Mouse (Mus musculus): ENCODE measurements around the gene Epb41l2.

Gene Epb41l2

DNA sequence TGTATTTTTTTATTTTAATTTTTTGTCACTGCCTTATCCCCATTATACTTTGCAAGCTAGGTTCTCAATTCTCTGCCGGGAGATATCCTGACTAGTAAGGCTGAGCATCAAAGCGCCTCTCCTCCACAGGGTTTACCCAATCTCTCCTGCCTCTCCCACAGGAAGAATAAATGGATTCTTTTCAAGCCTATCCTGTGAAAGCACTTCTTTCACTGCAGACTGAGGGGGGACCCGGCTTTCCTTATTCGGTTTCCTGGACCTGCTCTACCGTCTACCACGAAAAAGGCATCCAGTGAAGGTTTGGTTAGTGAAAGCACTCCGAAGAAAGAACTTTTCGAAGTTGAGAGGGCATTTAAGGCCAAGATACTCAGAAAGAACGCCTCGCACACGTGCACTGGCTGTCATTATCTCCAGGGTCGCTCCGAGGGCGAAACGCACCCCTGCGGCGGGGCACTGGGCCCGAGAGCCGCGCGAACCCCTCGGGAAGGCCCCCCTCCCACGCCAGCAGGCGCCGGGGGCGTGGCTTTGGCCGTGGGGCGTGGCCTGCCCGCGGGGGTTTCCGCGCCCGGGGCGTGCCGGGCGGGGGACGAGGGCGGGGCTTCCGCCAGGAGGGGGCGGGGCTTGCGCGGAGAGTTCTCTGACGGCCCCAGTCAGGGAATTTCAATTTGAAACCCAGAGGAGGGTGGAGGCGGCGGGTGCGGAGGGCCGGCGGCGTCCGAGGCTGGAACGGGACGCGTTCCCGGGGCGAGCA is at the start of gene Epb41l2:
Gene Epb41l2 (plus strand): TSS at position 591 of the 751 bp plus-strand sequence.
- peak; percentile 89 to 96 for DNase-seq

DNA sequence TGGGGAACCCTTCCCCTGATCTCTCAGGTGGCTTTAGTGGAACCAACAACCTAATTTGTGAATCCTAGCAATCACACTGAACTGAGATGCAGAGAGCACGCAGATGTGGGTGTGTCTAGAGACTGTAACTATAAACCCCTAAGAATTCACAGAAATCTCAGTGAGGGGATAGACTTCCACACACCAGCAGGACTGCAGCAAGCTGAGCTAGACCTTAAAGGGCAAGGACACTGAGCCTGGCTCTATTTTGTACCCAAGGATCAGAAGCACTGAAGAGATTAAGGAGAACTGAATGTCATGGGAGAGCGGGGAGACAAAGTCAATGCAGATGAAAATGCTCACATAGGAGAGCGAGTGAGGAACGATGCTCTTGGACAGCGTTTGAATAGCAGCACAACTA is 49.6 kb upstream of the Epb41l2 start:
- DNase-seq = no peak

DNA sequence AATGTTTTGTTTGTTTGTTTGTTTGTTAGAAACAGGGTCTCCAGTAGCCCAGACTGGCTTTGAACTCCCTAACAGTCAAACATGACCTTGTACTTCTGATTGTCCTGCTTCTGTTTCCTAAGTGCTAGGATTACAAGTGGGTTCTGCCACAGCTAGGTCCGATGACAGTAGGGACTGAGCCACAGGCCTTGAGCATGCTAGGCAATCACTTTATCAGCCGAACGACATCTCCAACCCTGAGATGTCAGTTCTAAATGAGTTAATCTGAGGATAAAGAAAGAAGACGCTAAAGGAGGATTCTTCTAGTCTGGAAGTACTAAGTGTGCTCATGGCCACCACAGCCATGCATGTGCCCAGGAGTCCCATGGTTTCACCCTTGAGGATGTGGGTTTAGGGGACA is 48.9 kb upstream of the Epb41l2 start:
- DNase-seq = no peak

DNA sequence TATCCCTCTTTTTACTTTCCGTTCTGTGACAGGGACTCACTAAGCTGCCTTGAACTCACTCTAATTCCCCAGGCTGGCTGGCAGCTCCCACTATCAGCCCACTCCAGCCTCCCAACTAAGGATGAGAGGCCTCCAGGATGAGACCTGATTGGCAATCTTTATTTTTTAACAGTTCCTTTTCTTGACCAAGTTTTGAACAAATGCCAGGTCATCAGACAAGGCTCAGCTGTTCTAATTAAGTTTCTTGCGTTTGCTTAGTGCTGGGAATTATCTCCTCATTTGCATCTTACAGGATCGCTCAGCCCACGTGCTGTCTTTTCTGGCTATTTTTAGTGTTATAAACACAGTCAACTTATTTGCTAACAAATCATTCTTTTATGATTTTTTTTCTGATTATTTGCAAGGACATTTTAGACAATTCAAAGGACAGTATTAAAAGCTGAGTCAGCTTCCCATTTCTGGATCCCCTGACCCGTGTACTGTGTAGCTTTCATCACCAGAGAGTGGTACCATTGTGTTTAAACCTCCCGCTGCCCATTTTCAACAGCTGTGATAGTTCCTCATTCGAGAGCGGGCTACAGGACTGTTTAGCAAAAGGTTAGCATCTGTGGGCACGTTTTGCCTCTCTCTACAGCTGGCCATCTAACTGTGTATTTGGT is 47.9 kb upstream of the Epb41l2 start:
- DNase-seq = no peak

DNA sequence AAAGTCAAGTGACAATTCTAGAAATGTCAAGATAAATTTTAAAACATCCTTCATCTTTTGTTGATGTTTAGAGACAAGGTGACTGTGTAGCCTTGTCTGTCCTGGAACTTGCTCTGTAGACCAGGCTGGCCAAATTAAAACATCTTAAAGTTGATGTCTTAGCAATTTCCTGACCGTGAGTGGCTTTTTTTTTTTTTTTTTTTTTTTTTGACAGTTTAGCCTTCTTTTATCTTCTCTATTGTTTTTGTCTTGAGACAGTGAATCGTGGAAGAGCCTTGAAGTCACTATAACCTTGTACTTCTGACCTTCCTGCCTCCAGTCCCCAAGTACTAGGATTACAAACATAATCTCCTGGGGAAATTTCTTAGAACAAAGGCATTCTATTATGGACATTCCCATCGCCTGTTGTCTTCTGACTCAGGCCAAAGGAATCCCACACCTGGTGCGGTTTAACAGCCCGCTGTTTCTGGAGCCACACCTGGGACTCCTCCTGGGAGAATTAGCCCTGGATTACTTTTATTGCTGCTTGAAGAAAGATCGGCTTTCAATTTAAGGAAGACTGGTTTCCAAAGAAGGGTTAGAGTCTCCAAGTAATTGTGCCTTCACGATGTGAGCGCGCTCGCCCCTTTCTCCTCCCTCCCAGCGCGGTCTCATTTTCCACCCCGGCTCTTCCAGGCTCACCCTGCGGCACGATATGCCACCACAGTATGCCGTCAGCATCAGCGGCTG is 45.6 kb upstream of the Epb41l2 start:
- no peak for DNase-seq

DNA sequence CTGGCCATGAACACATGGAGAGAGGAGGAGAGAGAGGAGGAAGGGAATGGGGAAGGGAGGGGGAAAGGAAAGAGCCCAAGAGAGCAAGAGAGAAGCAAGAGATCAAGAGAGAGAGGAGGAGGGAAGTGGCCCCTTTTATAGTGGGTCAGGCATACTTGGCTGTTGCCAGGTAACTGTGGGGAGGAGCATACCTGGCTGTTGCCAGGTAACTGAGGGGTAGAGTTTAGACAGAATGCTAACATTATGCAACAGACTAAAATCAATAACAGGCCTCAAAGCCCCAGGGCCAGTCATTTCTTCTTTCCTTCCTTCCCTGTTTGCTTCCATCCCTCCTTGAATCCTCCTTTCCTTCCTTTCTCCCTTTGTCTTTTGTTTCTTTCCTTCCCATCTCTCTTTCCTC is 41.9 kb upstream of the Epb41l2 start:
- DNase-seq = no peak

DNA sequence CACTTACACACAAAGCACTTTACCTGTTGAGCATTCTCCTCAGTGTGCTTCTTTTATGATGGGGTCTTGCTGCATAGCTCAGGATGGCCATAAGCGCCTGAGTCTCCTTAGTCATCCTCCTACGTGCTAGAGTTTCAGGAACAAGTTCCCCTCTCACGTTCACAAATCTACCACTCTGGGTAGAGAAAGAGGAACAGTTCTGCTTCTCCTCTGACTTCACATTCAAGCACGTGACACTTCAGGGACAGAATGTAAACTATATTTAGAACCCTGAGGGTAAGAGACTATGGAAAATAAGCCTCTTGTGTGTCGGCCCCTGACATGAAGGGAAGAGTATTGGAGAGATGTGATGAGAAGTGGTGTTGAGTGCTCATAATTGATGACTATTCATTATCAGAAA is 41.2 kb upstream of the Epb41l2 start:
- no peak for DNase-seq

DNA sequence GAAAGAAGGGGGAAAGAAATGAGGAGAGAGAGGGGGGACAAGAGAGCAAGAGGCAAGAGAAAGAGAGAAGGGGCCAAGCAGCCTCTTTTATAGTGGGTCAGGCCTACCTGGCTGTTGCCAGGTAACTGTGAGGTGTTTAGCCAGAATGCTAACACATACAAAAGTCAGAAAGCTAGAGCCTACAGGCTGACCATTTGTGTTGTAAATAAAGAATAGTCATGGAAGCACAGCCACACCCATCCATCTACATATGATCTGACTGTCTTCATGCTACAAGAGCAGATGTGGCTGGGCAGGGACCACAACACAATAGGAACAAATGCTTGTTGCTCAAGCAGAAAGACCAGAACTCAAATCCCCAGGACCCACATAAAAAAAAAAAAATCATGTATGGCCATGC is 40.1 kb upstream of the Epb41l2 start:
- DNase-seq = no peak

DNA sequence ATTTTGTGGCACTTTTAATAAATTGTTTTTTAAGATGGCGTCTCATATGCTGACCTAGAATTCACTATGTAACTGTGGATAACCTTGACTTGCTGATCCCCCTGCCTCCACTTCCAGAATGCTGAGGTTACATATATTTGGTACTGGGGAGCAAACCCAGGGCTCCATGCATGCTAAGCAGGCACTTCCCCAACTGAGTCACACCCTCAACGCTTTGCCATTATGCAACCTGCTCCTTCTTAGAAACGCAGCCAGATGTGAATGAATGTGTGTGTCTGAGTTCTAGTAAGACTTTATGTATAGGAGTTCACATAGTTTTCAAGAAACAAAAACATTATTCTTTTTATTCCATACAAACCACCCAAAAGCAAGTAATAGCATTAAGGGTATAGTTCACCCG is 38.4 kb upstream of the Epb41l2 start:
- no peak for DNase-seq

DNA sequence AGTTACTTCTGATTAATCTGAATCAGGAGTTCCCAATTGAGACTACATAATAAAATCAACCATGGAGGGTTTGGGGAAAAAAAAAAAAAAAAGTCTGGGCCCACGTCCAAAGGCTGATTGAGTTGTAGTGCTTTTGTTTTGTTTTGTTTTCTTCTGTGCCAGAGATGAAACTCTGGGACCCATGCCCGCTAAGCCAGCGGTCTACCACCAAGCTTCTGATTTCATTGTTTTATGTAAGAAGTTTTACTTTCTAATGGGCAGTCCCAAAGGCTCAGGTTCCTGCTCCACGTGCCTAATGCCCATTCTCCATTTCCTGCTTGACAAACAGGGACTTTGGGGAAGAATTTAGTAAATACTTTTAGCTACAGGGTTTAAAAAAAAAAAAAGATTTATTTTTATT is 33.9 kb upstream of the Epb41l2 start:
- peak; percentile 17 to 46 for DNase-seq

DNA sequence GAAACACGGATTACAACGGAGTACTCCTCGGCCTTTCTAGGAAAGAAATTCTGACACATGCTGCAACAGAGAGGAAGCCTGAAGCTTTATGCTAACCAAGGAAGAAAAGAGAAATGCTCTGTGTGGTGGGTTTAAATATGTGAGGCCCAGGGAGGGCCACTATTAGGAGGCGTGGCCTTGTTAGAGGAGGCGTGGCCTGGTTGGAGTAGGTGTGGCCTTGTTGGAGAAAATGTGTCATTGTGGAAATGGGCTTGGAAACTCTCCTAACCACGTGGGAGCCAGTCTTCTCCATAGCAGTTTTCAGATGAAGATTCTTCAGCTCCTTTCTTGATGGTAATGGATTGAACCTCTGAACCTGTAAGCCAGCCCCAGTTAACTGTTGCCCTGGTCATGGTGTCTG is 32.1 kb upstream of the Epb41l2 start:
- no peak for DNase-seq

DNA sequence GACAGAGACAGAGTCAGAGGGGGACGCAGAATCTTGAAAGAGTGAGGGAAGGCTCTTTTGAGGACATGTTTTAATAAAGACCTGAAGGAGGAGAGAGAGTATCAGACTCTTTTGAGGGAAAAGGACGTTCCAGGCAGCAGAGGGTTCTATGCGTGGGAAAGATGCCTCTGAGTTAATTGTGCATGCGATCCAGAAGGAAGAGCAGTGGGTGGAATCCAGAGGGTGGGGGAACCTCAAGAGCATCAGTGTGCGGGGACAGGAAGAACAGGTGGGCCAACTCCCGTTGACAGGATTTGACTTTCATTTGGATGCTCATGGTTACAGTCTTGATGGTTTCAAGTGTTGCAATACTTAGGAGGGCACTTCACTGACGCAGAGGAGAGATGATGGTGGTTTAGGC is 29.5 kb upstream of the Epb41l2 start:
- no peak for DNase-seq

DNA sequence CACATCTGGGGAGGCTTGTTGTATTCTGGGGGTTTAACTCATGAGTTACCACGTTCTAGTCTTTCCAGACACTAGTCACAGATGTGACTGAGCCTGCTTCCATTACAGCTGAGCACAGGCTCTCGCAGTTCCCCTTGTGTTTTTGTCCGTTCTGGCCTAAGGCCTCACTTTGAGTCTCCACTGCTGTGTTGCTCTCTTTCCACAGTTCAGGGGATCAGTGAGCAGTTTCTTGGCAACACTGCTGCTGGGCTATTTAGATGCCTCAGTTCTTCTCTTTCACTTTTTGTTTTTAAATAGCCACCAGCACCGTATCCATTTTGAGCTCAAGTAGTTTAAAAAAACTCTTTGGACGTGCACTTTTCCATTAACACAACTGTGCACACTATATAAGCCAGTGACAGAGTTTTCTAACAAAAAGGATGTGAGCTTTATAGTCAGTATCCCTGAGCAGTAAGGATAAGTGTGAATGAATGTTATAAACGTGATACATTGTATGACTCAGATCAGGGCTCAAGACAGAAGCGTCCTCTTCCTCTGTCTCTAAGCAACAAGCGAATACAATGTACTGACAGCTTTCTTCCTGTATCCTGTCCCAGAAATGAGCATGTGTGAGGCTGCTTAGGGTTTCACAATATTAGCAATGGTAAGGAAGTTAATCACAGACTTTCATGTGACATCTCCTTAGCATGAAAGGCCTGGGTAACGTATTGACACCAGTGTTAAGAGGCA is 28.1 kb upstream of the Epb41l2 start:
- peak; percentile 7 to 41 for DNase-seq

DNA sequence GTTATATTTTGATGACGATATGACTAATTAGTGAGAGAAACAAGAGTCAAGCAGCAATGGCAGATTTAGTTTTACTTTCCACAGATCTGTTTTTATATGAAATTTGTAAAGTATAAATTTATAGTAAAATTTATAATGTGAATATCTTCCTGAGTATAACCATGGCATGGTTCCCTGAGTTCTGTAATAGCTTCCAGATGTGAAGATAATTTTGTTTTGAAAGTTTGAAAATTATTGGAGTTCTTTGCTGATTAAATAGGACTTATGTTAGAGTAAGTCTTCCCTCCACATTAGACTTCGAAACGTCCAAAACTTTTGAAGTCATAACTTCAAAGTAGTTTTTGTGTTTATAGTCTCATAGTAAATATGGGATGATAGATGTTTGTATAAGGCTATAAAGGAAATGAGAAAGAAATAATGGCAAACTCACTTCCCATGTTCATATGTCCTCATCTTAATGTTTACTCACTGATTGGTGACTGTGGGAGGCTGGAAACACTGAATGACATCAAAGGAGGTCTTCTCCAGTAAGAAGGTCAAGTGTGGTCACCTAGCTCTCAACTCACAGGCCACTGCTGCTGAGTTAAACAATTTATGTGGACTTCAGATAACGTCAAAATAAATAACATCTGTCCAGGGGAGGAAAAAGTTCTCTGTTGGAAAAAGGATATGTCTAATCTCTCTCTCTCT is 26.1 kb upstream of the Epb41l2 start:
- no peak for DNase-seq

DNA sequence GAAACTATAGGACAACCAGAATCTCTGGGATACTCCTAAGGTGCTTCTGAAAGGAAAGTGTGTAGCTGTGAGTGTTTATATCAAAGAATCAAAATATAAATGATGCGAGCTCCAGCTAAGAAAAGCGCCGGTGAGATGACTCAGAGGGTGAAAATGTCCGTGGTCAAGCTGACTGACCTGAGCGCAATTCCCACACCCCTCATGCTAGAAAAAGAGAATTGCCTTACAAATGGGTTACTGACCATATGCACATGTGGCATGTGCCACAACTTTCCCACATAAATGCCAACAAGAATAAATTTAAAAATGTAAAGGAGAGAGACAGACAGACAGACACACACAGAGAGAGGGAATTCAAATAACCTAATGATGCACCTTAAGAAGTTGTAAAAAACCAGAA is 18.9 kb upstream of the Epb41l2 start:
- no peak for DNase-seq

DNA sequence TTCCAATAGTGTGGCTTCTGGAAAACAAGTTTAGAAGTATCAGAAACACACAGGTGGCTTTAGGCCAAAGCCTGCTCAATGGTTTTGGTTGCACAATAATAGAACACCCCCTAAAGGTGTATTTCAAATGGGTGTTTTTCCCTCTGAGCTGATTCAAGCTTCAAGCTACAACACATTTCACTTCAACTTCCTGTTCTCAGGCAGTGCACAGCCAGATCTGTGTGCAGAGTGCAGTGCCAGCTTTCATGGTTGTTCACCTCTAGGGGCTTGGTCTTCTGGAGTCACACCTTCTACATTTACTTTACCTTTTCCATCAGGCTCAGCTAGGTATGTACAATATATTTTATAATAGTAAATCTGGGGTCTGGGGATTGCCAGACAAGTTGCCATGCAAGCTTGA is 16.8 kb upstream of the Epb41l2 start:
- no peak for DNase-seq

DNA sequence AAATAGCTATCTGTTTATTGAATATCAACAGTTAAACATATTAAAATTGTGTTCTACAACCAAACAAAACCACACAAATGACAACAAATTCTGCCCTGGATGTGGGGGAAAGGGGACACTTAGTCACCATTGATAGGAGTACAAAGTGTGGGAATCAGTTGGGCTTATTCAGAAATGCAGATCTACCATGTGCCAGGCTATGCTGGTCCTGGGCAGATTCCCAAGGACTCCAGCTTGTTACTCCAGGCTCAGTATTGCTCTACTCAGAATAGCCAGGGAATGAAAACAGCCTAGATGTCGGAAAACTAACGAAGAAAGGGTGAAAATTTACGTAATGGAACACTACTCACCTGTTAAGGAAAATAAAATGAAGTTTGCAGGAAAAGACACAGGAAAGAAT is 5.7 kb upstream of the Epb41l2 start:
- DNase-seq = no peak

DNA sequence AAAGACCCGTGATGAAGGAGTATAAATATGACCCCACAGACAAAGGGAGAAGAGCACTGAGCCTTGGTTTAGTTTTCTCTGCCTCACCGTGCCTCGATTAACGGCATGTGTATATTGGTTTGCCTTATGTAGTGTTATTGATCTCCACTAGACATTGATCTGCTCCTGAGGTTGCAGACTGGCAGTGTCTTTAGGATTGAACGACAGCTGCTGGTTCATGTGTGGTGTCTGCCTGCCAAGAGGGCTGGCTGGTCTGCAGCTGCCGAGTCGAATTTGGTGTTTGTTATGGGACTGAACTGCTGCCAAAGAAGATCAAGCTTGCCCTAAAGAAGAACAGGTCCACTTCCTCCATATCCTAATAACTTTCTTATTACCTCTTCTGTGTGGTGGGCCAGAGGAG is 5.2 kb upstream of the Epb41l2 start:
- DNase-seq = no peak

DNA sequence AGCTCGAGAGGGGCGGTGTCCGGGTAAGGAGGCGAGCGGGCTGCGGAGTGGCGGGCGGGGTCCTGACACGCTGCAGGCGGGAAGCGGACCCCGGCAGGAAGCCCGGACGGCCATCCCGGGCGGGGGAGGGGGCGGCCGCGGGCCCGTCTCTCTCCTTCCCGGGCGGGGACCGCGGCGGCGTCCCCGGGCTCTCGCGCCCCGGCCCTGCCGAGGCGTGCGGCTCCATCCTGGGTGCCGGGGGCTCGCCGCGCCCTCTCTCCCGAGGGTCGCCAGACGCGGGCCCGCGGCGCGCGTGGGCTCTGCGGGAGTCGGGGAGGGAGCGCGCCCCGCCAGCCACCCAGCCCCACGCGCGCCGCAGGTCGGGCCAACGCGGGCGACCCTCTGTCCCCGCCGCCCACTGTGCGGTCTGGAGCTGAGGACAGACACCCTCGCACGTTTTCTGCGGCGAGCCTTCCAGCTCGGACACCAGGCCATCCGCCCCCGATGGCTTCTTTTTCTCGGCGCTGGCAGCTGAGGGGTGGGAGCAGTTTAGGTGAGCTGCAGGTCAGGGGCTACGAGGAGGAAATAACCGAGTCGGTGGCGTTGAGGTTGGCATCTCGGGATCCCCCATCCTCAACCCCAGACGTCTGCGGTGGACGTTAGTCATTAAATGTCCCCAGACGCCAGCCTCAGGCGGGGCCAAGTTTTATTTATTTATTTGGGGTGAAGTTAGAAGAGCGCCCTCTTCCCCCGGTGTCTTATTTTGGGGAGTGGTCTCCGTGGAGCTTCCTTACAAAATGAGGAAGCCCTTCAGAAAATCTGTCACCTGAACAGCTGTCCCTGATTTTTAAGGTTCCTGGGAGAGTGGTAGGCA is 587 bp downstream of the Epb41l2 start:
- DNase-seq = peak in 1 of 2 experiments; percentile 42

DNA sequence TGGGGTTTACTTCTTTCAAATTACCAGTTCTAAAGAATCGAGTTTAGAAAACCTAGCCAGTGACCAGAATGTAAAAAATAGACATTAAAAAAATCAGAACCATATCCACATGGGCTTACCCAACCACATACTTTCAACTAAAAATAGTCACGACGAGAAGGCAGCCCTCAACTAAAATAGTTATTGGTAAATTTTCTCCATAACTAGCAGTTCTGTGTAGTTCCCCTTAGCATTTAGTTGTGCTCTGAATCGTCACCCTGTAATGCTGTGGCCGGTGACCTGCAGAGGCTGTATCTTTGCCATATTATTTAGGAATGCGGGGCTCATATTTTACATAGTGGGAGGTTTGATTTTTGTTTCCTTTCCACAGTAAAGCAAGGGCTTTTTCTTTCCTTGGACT is 2.6 kb downstream of the Epb41l2 start:
- no peak for DNase-seq

DNA sequence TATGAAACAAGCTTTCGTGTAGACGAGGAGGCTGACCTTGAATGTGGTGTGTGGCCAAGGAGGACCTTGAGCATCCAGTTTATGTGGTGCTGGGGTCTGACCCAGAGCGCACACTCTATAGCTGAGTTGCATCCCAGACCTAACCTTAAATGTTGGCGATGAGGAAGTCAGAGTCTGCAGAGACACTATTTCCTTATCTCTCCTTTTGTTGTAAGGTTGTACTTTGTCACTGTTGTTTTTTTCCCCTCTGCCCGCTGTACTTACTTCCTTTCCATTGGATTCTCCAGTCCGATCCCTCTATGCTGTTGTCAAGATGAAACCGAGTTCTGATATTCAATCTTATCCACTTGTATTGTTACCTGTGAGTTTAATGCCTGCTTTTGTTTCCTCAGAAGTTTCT is 5.6 kb downstream of the Epb41l2 start:
- DNase-seq = no peak

DNA sequence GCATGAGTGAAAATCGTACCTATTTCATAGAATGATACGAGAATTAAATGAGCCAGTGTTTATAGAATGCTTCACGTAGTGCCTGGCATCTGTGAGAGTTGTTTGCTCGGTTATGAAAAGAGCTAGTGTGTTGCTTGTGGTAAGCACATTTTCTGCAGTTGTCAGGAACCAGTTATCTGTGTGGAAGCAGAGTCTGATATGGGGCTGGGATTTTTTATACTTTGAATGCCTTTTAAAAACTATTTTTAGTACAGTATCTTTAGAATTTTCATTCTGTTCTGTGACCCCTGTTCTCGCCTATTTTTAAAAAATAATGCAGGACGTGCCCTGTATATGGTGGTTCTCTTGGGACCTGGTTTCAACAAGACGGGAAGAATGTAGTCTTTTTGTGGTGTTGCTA is 6.1 kb downstream of the Epb41l2 start:
- DNase-seq = no peak
